Mouse (Mus musculus) cortical plate, adult 2 months (tissue): Measurements from ENCODE around the gene Oosp1.

Experiments
- CTCF ChIP-seq: fragments of 200-500 bp; IDR thresholded peaks from 2 replicates; pipeline ENCODE4 v1.5.1; 2011; ENCODE audit warnings: mild to moderate bottlenecking, control low read depth, low read length; ENCODE audit not compliant: insufficient read depth; ENCODE audit errors: extremely low read depth
- POLR2A ChIP-seq: fragments of 200-500 bp; IDR thresholded peaks from 2 replicates; pipeline ENCODE4 v1.6.1; 2011; ENCODE audit warnings: mild to moderate bottlenecking, low read length, control low read depth; ENCODE audit not compliant: insufficient read depth; ENCODE audit errors: extremely low read depth

DNA sequence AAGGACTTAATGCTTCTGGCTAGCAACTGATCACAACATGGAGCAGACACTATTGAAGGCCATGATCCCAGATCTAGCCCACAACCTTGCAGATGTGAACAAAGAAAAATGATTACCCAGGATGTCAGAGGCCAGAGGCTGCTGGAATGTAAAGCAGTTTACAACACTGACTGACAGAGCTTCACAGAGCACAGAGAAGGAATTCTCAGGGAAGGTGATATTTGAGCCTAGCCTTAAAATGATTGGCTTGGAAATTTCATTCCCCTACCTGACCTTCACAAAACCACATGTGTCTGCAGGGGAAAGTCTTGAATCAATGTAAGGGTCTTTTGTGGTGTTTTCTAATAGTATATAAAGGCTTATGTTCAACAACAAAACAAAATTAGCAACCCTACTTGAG lies 66.2 kb downstream of the Oosp1 start:
- TF ChIP-seq POLR2A (no peak), CTCF (no peak)
